Mouse (Mus musculus) small intestine, adult 2 months (tissue): Measurements from ENCODE around the gene Naa11. TPM values are rescaled to one million over a fixed set of nuclear protein-coding genes. Genes with fewer than 3 reads are reported as not detected.

Experiments
- H3K27ac ChIP-seq: fragments of 200-500 bp; 2 replicates; pipeline ENCODE4 v1.5.1; 2012; ENCODE audit warnings: low read depth, low read length, control low read depth, inconsistent platforms; ENCODE audit not compliant: insufficient read depth
- H3K27me3 ChIP-seq: fragments of 200-500 bp; 2 replicates; pipeline ENCODE4 v1.6.1; 2012; ENCODE audit warnings: mild to moderate bottlenecking, moderate library complexity, low read length, inconsistent platforms; ENCODE audit not compliant: control insufficient read depth, insufficient read depth
- H3K36me3 ChIP-seq: fragments of 200-500 bp; 2 replicates; pipeline ENCODE4 v1.6.1; 2012; ENCODE audit warnings: mild to moderate bottlenecking, low read length, control low read depth, inconsistent platforms; ENCODE audit not compliant: control insufficient read depth, insufficient read depth
- H3K4me1 ChIP-seq: fragments of 200-500 bp; 2 replicates; pipeline ENCODE4 v1.6.1; 2012; ENCODE audit warnings: low read length, inconsistent platforms, mixed read lengths; ENCODE audit not compliant: control insufficient read depth, insufficient read depth, insufficient read length
- H3K4me3 ChIP-seq: fragments of 200-500 bp; 2 replicates; pipeline ENCODE4 v1.5.1; 2012; ENCODE audit warnings: low read depth, mild to moderate bottlenecking, control low read depth, inconsistent platforms, low read length, moderate library complexity
- CTCF ChIP-seq: fragments of 200-500 bp; IDR thresholded peaks from 2 replicates; pipeline ENCODE4 v1.5.1; 2012; ENCODE audit warnings: low read depth, mild to moderate bottlenecking, control low read depth, inconsistent platforms, low read length, moderate library complexity, mixed read lengths; ENCODE audit not compliant: insufficient replicate concordance, insufficient read length; ENCODE audit errors: extremely low read depth
- POLR2A ChIP-seq: fragments of 200-500 bp; IDR thresholded peaks from 2 replicates; pipeline ENCODE4 v1.6.1; 2012; ENCODE audit warnings: low read depth, mild to moderate bottlenecking, control low read depth, inconsistent platforms, low read length, moderate library complexity
- WGBS: fragments of 180-500 bp; shearing (Covaris S2); methylation state at CpG from one replicate; pipeline ENCODE4 v1.1.7; 2018; 5-methylcytosine and 5-hydroxymethylcytosine counted together
- polyA plus RNA-seq: library from polyadenylated mRNA; depleted of rRNA; stranded (reverse); fragments of >200 nt; gene quantifications from 2 replicates; pipeline ENCODE4 v1.2.3, GENCODE M21; 2012

Naa11 gene
- polyA plus RNA-seq, 1 experiment = not detected

GRCm38 (mm10) chr5:97409234-97409704 lies 17.1 kb upstream of the Naa11 start:
- Histone ChIP-seq H3K27ac (no peak overlapping the region), H3K4me1 (no peaks in the 10 kb centered on the region), H3K27me3 (no peaks in the 10 kb centered on the region), H3K4me3 (no peak overlapping the region), H3K36me3 (no peaks in the 10 kb centered on the region)
- 62% methylated on average over 4 of the region's 4 CpGs for WGBS
- no peak for TF ChIP-seq CTCF
- TF ChIP-seq POLR2A = no peak

- no peak overlapping the region for H3K4me3 ChIP-seq
- no peaks in the 10 kb centered on the region for H3K27me3 ChIP-seq
- H3K27ac ChIP-seq = no peak overlapping the region
- H3K4me1 ChIP-seq = no peaks in the 10 kb centered on the region
- TF ChIP-seq CTCF (no peak), POLR2A (no peak)
- H3K36me3 ChIP-seq = no peaks in the 10 kb centered on the region
These were observed 8.9 kb upstream of the Naa11 start for GRCm38 (mm10) chr5:97401042-97401441.

GRCm38 (mm10) chr5:97397585-97397984 lies 5.4 kb upstream of the Naa11 start:
- Histone ChIP-seq H3K4me1 (no peaks in the 10 kb centered on the region), H3K27ac (no peak overlapping the region), H3K27me3 (no peaks in the 10 kb centered on the region), H3K36me3 (no peaks in the 10 kb centered on the region), H3K4me3 (no peak overlapping the region)
- 72% methylated on average over 4 of the region's 4 CpGs for WGBS
- TF ChIP-seq CTCF (no peak), POLR2A (no peak)

- no peaks in the 10 kb centered on the region for H3K36me3 ChIP-seq
- WGBS = 70% methylated on average over 6 of the region's 6 CpGs
- no peaks in the 10 kb centered on the region for H3K4me1 ChIP-seq
- no peak overlapping the region for H3K27ac ChIP-seq
- no peaks in the 10 kb centered on the region for H3K27me3 ChIP-seq
- H3K4me3 ChIP-seq = no peak overlapping the region
- TF ChIP-seq CTCF = no peak
- no peak for TF ChIP-seq POLR2A
These were observed 4.6 kb downstream of the Naa11 start for GRCm38 (mm10) chr5:97387622-97388021.

- Histone ChIP-seq H3K27me3 (no peaks in the 10 kb centered on the region), H3K36me3 (no peaks in the 10 kb centered on the region), H3K27ac (no peak overlapping the region), H3K4me3 (no peak overlapping the region), H3K4me1 (no peaks in the 10 kb centered on the region)
- TF ChIP-seq POLR2A = no peak
- no peak for TF ChIP-seq CTCF
- WGBS = 58% methylated on average over 4 of the region's 4 CpGs
These were observed 7.8 kb downstream of the Naa11 start for GRCm38 (mm10) chr5:97384399-97384798.

GRCm38 (mm10) chr5:97382548-97383222 lies 9.5 kb downstream of the Naa11 start:
- H3K36me3 ChIP-seq = no peaks in the 10 kb centered on the region
- TF ChIP-seq CTCF (no peak), POLR2A (no peak)
- H3K4me1 ChIP-seq = no peaks in the 10 kb centered on the region
- no peaks in the 10 kb centered on the region for H3K27me3 ChIP-seq
- 25% methylated on average over 14 of the region's 14 CpGs for WGBS
- no peak overlapping the region for H3K4me3 ChIP-seq
- no peak overlapping the region for H3K27ac ChIP-seq

- H3K27ac ChIP-seq = no peak overlapping the region
- H3K36me3 ChIP-seq = no peaks in the 10 kb centered on the region
- 58% methylated on average over 3 of the region's 3 CpGs for WGBS
- no peak for TF ChIP-seq POLR2A
- no peak for TF ChIP-seq CTCF
- no peak overlapping the region for H3K4me3 ChIP-seq
- no peaks in the 10 kb centered on the region for H3K4me1 ChIP-seq
- no peaks in the 10 kb centered on the region for H3K27me3 ChIP-seq
These were observed 12.2 kb downstream of the Naa11 start for GRCm38 (mm10) chr5:97379976-97380375.

- WGBS = 70% methylated on average over 8 of the region's 8 CpGs
- Histone ChIP-seq H3K27ac (no peak overlapping the region), H3K4me3 (no peak overlapping the region), H3K27me3 (no peaks in the 10 kb centered on the region), H3K36me3 (no peaks in the 10 kb centered on the region), H3K4me1 (no peaks in the 10 kb centered on the region)
- no peak for TF ChIP-seq POLR2A
- no peak for TF ChIP-seq CTCF
These were observed 27.4 kb downstream of the Naa11 start for GRCm38 (mm10) chr5:97364781-97365180.
